Mouse (Mus musculus): ENCODE data around the gene Sidt1. TPM values are rescaled to one million over a fixed set of nuclear protein-coding genes. Genes with fewer than 3 reads are reported as not detected.

Sidt1 gene
- polyA plus RNA-seq, 1 experiment: not detected

DNA sequence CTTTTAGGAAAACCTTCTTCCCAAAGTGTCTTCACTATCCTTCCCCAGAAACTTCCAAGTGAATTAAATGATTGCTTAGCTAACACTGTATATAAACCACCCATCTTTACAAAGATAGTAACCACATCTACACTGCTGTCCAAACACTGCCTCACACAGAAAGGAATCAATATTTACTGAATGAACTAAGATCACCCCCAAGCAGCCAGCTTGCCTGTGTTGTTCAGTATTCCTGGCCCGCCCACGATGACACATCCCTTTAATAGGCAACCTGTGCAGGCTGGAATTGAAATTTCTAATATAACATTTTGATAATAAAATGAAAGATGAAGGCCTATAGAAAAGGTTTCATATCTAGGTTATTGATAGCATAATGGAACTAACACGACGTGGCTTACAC is 16.6 kb downstream of the Sidt1 start:
- no peak overlapping the region for H3K9ac ChIP-seq (ENCODE audit: low read depth, poor library complexity, severe bottlenecking)
- no peaks in the 10 kb centered on the region for H3K4me1 ChIP-seq (ENCODE audit: control insufficient read depth, insufficient read depth, low read length)
- H3K9me3 ChIP-seq (replicated peaks; ENCODE audit: control insufficient read depth, insufficient read depth, low read length, poor library complexity, severe bottlenecking): no peaks in the 10 kb centered on the region
- H3K27me3 ChIP-seq (ENCODE audit: control insufficient read depth, insufficient read depth, low read length, poor library complexity, severe bottlenecking): no peaks in the 10 kb centered on the region; the same call in none of the 2 replicates
- H3K36me3 ChIP-seq (ENCODE audit: control insufficient read depth, insufficient read depth, low read length, poor library complexity, severe bottlenecking): no peaks in the 10 kb centered on the region
- TF ChIP-seq CTCF (IDR thresholded peaks at IDR 0.05; ENCODE audit: low read depth, low read length) (no peak), POLR2A (IDR thresholded peaks at IDR 0.05; ENCODE audit: insufficient read depth, low read length) (no peak), EP300 (IDR thresholded peaks at IDR 0.05; ENCODE audit: insufficient read depth, low read depth, low read length) (no peak)
- H3K4me3 ChIP-seq (ENCODE audit: low read depth, low read length): no peak overlapping the region
- no peak overlapping the region for H3K27ac ChIP-seq (ENCODE audit: insufficient read depth, low read length)

DNA sequence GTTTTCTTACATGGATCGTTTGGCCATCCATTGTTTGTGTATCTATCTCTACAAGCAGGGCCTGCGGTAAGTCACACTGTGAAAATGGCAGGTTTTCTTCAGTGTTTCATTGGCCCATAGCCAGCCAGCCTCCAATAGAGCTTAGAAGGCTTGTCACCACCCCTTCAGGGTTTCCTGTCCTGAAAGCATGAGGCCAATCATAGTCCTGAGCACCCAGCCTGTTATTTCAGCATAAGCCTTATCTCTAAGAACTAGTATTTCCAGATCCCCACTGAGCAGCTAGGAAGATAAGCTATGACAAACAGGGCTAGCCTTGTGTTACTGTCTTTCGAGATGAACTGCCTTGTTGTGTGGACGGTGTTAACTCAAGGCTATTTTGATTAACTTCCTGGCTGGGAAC is 19.6 kb downstream of the Sidt1 start:
- Histone ChIP-seq H3K36me3 (ENCODE audit: control insufficient read depth, insufficient read depth, low read length, poor library complexity, severe bottlenecking) (no peaks in the 10 kb centered on the region), H3K9me3 (replicated peaks; ENCODE audit: control insufficient read depth, insufficient read depth, low read length, poor library complexity, severe bottlenecking) (no peaks in the 10 kb centered on the region), H3K4me3 (ENCODE audit: low read depth, low read length) (no peak overlapping the region), H3K4me1 (ENCODE audit: control insufficient read depth, insufficient read depth, low read length) (no peaks in the 10 kb centered on the region), H3K27ac (ENCODE audit: insufficient read depth, low read length) (no peak overlapping the region), H3K27me3 (ENCODE audit: control insufficient read depth, insufficient read depth, low read length, poor library complexity, severe bottlenecking) (no peaks in the 10 kb centered on the region; the same call in none of the 2 replicates), H3K9ac (ENCODE audit: low read depth, poor library complexity, severe bottlenecking) (no peak overlapping the region)
- TF ChIP-seq EP300 (IDR thresholded peaks at IDR 0.05; ENCODE audit: insufficient read depth, low read depth, low read length) (no peak), POLR2A (IDR thresholded peaks at IDR 0.05; ENCODE audit: insufficient read depth, low read length) (no peak), CTCF (IDR thresholded peaks at IDR 0.05; ENCODE audit: low read depth, low read length) (no peak)

GRCm38 (mm10) chr16:44305606-44306005 is 27.4 kb downstream of the Sidt1 start:
- no peak overlapping the region for H3K27ac ChIP-seq (ENCODE audit: insufficient read depth, low read length)
- no peaks in the 10 kb centered on the region for H3K36me3 ChIP-seq (ENCODE audit: control insufficient read depth, insufficient read depth, low read length, poor library complexity, severe bottlenecking)
- no peaks in the 10 kb centered on the region for H3K27me3 ChIP-seq (ENCODE audit: control insufficient read depth, insufficient read depth, low read length, poor library complexity, severe bottlenecking)
- H3K4me1 ChIP-seq (ENCODE audit: control insufficient read depth, insufficient read depth, low read length): no peaks in the 10 kb centered on the region
- H3K9me3 ChIP-seq (replicated peaks; ENCODE audit: control insufficient read depth, insufficient read depth, low read length, poor library complexity, severe bottlenecking): no peaks in the 10 kb centered on the region
- H3K9ac ChIP-seq (ENCODE audit: low read depth, poor library complexity, severe bottlenecking): no peak overlapping the region
- no peak overlapping the region for H3K4me3 ChIP-seq (ENCODE audit: low read depth, low read length)
- no peak for TF ChIP-seq POLR2A (IDR thresholded peaks at IDR 0.05; ENCODE audit: insufficient read depth, low read length)
- no peak for TF ChIP-seq EP300 (IDR thresholded peaks at IDR 0.05; ENCODE audit: insufficient read depth, low read depth, low read length)
- TF ChIP-seq CTCF (IDR thresholded peaks at IDR 0.05; ENCODE audit: low read depth, low read length): no peak

GRCm38 (mm10) chr16:44303822-44304221 is 29.2 kb downstream of the Sidt1 start:
- Histone ChIP-seq H3K27me3 (ENCODE audit: control insufficient read depth, insufficient read depth, low read length, poor library complexity, severe bottlenecking) (no peaks in the 10 kb centered on the region), H3K9me3 (replicated peaks; ENCODE audit: control insufficient read depth, insufficient read depth, low read length, poor library complexity, severe bottlenecking) (no peaks in the 10 kb centered on the region), H3K36me3 (ENCODE audit: control insufficient read depth, insufficient read depth, low read length, poor library complexity, severe bottlenecking) (no peaks in the 10 kb centered on the region), H3K9ac (ENCODE audit: low read depth, poor library complexity, severe bottlenecking) (no peak overlapping the region), H3K27ac (ENCODE audit: insufficient read depth, low read length) (no peak overlapping the region), H3K4me3 (ENCODE audit: low read depth, low read length) (no peak overlapping the region), H3K4me1 (ENCODE audit: control insufficient read depth, insufficient read depth, low read length) (no peaks in the 10 kb centered on the region)
- TF ChIP-seq POLR2A (IDR thresholded peaks at IDR 0.05; ENCODE audit: insufficient read depth, low read length) (no peak), EP300 (IDR thresholded peaks at IDR 0.05; ENCODE audit: insufficient read depth, low read depth, low read length) (no peak), CTCF (IDR thresholded peaks at IDR 0.05; ENCODE audit: low read depth, low read length) (no peak)

DNA sequence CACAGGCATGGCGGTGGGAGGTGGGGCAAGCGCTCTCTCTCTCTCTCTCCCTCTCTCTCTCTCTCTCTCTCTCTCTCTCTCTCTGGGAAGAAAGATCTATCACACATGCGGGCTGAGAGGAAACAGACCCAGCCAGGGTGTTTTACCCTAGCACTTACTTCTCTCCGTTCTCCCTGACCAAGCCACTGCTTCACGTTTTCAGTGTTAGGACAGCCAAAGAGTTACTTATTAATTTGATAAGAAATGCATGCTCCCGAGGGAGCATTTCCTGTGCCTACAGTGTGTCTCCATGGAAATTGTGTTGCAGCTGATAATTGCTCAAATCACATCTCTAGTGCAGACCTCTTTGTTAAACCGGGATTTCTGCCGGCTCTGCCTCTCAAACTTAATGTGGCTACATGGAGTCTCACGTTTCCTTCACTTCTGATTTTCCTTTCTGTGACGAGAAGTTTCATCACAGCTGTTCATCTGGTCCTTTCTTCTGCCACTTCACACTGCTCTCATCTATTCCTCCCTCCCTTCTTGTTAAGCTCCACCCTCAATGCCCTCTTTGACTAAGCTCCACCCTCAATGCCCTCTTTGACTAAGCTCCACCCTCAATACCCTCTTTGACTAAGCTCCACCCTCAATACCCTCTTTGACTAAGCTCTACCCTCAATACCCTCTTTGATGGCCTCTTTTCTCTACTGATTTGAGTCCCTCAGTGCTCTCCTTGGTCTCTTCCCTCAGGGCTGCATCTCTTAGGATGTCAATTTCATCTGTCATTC is 30.7 kb downstream of the Sidt1 start:
- Histone ChIP-seq H3K27ac (ENCODE audit: insufficient read depth, low read length) (no peak overlapping the region), H3K4me1 (ENCODE audit: control insufficient read depth, insufficient read depth, low read length) (no peaks in the 10 kb centered on the region), H3K36me3 (ENCODE audit: control insufficient read depth, insufficient read depth, low read length, poor library complexity, severe bottlenecking) (no peaks in the 10 kb centered on the region), H3K27me3 (ENCODE audit: control insufficient read depth, insufficient read depth, low read length, poor library complexity, severe bottlenecking) (no peaks in the 10 kb centered on the region), H3K4me3 (ENCODE audit: low read depth, low read length) (no peak overlapping the region), H3K9ac (ENCODE audit: low read depth, poor library complexity, severe bottlenecking) (no peak overlapping the region), H3K9me3 (replicated peaks; ENCODE audit: control insufficient read depth, insufficient read depth, low read length, poor library complexity, severe bottlenecking) (no peaks in the 10 kb centered on the region)
- TF ChIP-seq CTCF (IDR thresholded peaks at IDR 0.05; ENCODE audit: low read depth, low read length) (no peak), EP300 (IDR thresholded peaks at IDR 0.05; ENCODE audit: insufficient read depth, low read depth, low read length) (no peak), POLR2A (IDR thresholded peaks at IDR 0.05; ENCODE audit: insufficient read depth, low read length) (no peak)

- no peaks in the 10 kb centered on the region for H3K36me3 ChIP-seq (ENCODE audit: control insufficient read depth, insufficient read depth, low read length, poor library complexity, severe bottlenecking)
- no peak overlapping the region for H3K9ac ChIP-seq (ENCODE audit: low read depth, poor library complexity, severe bottlenecking)
- TF ChIP-seq EP300 (IDR thresholded peaks at IDR 0.05; ENCODE audit: insufficient read depth, low read depth, low read length) (no peak), POLR2A (IDR thresholded peaks at IDR 0.05; ENCODE audit: insufficient read depth, low read length) (no peak), CTCF (IDR thresholded peaks at IDR 0.05; ENCODE audit: low read depth, low read length) (peak; percentile 62)
- no peak overlapping the region for H3K27ac ChIP-seq (ENCODE audit: insufficient read depth, low read length)
- no peaks in the 10 kb centered on the region for H3K27me3 ChIP-seq (ENCODE audit: control insufficient read depth, insufficient read depth, low read length, poor library complexity, severe bottlenecking)
- no peak overlapping the region for H3K4me3 ChIP-seq (ENCODE audit: low read depth, low read length)
- no peaks in the 10 kb centered on the region for H3K4me1 ChIP-seq (ENCODE audit: control insufficient read depth, insufficient read depth, low read length)
- no peaks in the 10 kb centered on the region for H3K9me3 ChIP-seq (replicated peaks; ENCODE audit: control insufficient read depth, insufficient read depth, low read length, poor library complexity, severe bottlenecking)
Measured at GRCm38 (mm10) chr16:44299438-44300093, 33.4 kb downstream of the Sidt1 start.
